Mouse (Mus musculus) neutrophil, adult 5-6 weeks (primary cell): ENCODE results near the gene Vps8. TPM values are rescaled to one million over a fixed set of nuclear protein-coding genes. Genes with fewer than 3 reads are reported as not detected.

ENCODE experiments used
- ATAC-seq: fragments of 151-379, 151-347 bp; 2 replicates; pipeline ENCODE4 v1.8.0; 2017; ENCODE audit warnings: mild to moderate bottlenecking, moderate TSS enrichment; ENCODE audit not compliant: insufficient number of reproducible peaks, poor library complexity, low FRiP score, severe bottlenecking; ENCODE audit errors: extremely low read depth
- total RNA-seq: library from RNA; stranded (forward); fragments of 200-1000 nt; gene quantifications from 2 replicates; pipeline ENCODE4 v1.2.3, GENCODE M21; 2017

Gene Vps8
- total RNA-seq, 1 experiment from 2014 or later: 38.5 TPM

GRCm38 (mm10) chr16:21604354-21604753 lies 181.4 kb downstream of the Vps8 start:
- no peak for ATAC-seq

GRCm38 (mm10) chr16:21606249-21607020 lies 183.5 kb downstream of the Vps8 start:
- ATAC-seq: no peak

DNA sequence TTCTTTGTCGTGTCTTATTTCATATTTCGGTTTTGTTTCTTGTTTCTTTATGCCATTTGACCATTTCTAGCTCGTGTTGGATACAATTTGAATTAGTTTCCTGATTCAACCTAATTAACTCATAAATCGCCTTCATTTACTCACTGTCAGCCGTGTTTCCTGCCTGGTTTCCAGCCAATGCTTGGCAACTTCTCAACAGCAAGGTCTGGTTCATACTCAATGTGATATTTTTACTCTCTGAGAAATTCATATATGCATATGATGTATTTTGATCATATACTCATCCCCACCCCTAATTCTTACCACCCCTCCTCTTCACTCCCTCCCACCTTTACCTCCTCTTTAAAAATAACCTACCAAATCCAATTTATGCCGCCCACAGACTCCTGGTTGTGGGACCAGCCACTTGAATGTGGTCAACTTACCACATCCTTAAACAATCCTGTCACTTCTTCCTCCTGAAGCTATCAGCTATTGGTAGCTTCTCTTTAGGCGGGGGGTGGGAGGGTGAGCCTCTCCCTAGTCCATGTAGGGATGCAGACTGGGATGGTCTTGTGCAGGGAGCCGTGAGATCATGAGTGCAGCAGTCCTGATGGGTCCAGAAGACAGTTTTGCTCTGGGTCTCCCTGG lies 184.2 kb downstream of the Vps8 start:
- ATAC-seq: no peak

- no peak for ATAC-seq
These were observed 184.7 kb downstream of the Vps8 start for GRCm38 (mm10) chr16:21607651-21608040.

DNA sequence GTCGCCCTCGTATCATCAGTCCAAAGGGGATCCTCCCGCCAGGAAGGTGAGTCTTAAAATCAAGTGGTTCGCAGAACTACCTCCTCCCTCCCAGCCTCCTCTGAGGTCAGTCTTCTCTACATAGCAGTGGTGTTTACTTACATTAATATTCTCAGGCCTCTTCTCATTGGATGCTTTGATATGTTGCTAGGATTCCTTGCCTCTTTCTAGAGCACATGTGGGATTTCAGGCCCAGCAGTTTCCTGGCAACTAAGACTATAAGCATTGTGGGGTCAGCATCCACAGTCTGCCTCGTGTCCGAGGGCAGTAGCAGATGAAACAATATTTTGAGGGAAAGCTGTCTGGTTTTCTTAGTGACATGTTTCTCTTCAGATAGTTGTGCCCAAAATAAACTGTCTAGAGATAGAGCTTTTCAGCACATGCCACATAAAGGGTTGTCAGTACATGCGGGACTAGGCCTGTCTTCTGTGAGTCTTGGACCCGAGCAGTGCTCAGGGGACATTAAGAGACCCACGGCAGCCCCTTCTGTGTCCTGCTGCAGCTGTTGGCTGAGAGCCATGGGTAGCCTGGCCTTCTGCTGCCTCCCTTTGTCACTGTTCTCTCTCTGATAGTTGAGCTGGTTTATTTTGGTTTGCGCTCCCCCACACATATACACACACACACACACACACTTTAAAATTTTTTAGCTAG lies 185.4 kb downstream of the Vps8 start:
- ATAC-seq: no peak

DNA sequence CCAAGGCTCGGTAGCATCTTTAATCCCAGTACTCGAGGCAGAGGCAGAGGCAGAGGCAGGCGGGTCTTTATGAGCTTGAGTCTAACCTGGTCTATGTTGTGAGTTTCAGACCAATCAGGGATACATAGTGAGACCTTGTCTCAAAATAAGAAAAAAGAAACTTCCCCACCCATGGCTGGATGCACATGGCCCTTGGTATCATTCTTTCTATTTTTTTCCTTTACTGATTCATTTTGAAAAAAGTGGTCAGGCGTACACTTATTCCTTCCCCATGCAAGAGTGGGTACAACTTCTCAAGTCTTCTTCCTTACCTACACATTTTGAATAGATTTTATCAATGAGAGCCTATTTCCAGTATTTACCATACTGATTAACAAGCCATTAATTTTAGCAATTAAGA lies 187.6 kb downstream of the Vps8 start:
- no peak for ATAC-seq

- no peak for ATAC-seq
These were observed 192.9 kb downstream of the Vps8 start for GRCm38 (mm10) chr16:21615802-21616201.

GRCm38 (mm10) chr16:21620630-21621029 lies 197.7 kb downstream of the Vps8 start:
- no peak for ATAC-seq

- 0 out of 2 replicates have a peak, but pooled peaks have one; percentile 28 for ATAC-seq
These were observed 203.1 kb downstream of the Vps8 start for GRCm38 (mm10) chr16:21625784-21626634.

DNA sequence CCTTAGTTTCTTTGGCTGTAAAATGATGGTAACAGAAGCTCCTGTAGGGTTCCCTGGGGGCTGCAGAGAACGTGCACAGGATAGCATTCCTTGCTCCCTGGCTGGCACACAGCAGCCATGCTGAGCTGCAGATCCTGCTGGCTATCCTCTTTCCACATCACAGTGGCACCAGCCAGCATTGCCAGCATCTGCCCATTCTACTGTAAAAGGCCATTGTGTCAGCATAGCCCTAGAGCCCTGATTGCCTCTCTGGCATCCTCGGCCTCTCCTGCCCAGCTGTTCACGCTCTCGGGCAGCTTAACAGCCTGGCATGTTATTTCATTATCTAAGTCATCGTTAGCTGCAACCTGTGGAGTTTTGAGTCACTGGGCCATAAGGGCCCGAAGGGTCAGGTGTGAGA lies 204.3 kb downstream of the Vps8 start:
- no peak for ATAC-seq

DNA sequence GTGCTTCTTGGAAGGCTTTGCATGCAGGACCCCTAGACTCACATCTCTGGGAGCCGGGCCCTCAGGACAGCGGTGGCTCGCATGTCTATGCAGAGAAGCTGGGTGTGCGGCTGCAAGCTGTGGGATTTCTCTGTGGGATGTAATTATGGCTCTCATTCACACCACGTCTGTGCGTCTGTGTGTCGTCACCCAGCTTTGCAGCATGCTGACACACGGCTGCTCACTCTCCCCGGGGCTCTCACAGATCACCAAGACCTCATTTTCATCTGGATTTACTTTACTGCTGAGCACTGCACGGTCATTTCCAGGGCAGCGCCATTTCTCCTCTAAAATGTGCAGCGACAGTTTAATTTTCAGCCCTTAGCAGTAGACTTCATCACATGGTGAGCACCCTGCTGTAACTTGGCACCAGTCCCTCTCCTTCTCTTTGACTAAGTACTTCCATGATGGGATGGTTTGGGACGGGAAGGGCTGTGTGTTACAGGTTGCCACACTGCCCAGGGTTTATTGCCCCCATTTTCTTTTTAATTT lies 205.2 kb downstream of the Vps8 start:
- no peak for ATAC-seq

DNA sequence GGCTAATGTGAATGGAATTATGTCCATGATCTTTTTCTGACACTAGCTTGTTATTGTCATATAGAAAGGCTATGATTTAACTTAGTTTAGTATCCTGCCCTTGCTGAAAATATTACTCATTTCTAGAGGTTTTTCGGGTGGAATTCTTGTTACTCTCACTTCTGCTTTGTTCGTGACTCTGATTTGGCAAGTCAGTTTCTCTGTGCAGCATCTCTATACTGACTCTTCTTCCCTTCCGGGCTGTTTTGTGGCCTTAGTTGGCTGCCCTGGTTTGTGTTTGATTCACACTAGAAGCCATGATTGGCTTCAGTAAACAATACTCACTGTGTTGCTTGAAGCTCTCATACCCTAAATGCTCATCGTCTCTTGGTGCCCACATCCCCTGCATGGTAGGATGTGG lies 207.7 kb downstream of the Vps8 start:
- peak; percentile 51; the same call in 1 of the 2 replicates for ATAC-seq

GRCm38 (mm10) chr16:21631815-21632222 lies 208.9 kb downstream of the Vps8 start:
- no peak for ATAC-seq

- ATAC-seq: no peak
These were observed 211.5 kb downstream of the Vps8 start for GRCm38 (mm10) chr16:21634460-21634859.

DNA sequence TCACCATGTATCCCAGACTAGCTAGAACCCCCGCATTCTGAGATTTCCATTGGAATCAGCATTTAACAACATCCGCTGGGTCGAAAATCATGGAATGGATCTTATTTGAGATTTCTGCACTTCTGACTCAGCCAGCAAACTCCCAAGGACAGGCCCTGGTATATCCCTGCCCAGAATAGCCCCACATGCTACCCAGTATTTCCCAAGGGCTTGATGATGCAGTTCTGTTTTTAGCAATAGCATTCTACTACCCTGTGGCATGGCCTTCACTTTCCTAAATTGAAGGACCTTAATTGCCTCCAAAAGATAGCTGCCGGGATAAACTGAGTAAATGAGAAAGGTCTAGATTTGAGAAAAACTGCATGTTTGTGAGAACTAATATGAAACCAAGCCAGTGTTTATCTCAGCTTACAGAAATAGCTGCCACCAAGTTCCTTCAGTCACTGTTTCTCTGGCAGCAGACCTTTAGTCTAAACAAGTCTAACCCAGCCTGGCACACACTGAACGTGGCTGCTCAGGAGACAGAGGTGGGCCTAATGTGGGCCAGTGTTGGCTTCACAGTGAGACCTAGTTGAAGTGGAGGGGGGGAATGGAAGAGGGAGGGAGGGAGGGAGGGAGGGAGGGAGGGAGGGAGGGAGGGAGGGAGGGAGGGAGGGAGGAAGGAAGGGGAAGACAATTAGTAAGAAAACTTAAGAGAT lies 213.4 kb downstream of the Vps8 start:
- ATAC-seq: no peak

DNA sequence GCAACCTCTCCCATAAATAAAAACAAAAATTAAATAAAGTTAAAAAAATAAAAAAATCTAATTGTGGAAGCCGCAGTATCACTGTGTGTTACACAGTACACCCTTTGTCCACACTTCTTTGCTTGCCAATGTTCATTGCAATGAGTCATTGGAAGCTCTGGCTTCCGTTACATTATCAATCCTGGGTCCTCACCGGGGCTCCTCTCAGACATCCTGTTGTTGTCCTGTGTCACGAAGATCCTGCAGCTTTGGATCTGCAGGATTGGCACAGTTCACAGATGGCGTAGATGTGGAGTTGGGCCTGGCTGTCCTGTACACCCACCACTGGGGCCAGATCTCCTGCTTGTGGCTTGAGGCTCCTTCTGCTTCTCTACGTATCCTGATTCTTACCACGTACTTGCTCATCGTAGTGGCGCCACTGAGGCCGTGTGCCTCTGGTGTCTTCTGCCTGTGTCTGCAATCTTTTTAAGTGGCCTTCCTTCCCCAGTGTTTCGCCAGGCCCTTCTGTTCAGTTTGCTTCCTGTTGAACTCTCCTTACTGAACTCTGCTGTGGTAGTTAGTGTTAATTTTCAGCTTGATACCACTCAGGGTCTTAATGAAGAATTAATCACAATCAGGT lies 214.4 kb downstream of the Vps8 start:
- ATAC-seq: no peak

GRCm38 (mm10) chr16:21640766-21641499 lies 218.0 kb downstream of the Vps8 start:
- no peak for ATAC-seq
